Mouse (Mus musculus) liver, adult 2 months (tissue): ENCODE measurements around the gene Rasgrp1.

Source experiments
- CTCF ChIP-seq: fragments of 200-500 bp; IDR thresholded peaks from 2 replicates; pipeline ENCODE4 v1.5.1; 2011; ENCODE audit warnings: low read depth, low read length, control low read depth
- POLR2A ChIP-seq: fragments of 200-500 bp; IDR thresholded peaks from 2 replicates; pipeline ENCODE4 v1.6.1; 2011; ENCODE audit warnings: low read length, control low read depth; ENCODE audit not compliant: insufficient read depth; ENCODE audit errors: extremely low read depth

GRCm38 (mm10) chr2:117364056-117364455 lies 21.3 kb upstream of the Rasgrp1 start:
- TF ChIP-seq POLR2A (no peak), CTCF (no peak)
